Mouse (Mus musculus) hematopoietic stem cell, adult 5-6 weeks (primary cell): ENCODE results near the gene Cyp4v3. TPM values are rescaled to one million over a fixed set of nuclear protein-coding genes. Genes with fewer than 3 reads are reported as not detected.

Source experiments
- ATAC-seq, 2 experiments: fragments of 125-278 bp in 1 of 2; replicated peaks in 1 of 2; 2 replicates each; pipeline ENCODE4 v1.8.0; 2016 to 2017; ENCODE audit warnings: inconsistent platforms in 2 of 2, mild to moderate bottlenecking in 2 of 2, moderate number of reproducible peaks in 2 of 2, low read depth in 1 of 2, moderate TSS enrichment in 1 of 2; ENCODE audit not compliant: low FRiP score in 2 of 2, poor library complexity in 2 of 2, severe bottlenecking in 2 of 2, insufficient read depth in 1 of 2, low TSS enrichment in 1 of 2
- total RNA-seq: library from RNA; stranded (forward); fragments of 172-1452, 232-1000 nt; gene quantifications from 2 replicates; pipeline ENCODE4 v1.2.3, GENCODE M21; 2017

Cyp4v3 gene
- total RNA-seq, 1 experiment from 2014 or later, result 26.6 TPM

DNA sequence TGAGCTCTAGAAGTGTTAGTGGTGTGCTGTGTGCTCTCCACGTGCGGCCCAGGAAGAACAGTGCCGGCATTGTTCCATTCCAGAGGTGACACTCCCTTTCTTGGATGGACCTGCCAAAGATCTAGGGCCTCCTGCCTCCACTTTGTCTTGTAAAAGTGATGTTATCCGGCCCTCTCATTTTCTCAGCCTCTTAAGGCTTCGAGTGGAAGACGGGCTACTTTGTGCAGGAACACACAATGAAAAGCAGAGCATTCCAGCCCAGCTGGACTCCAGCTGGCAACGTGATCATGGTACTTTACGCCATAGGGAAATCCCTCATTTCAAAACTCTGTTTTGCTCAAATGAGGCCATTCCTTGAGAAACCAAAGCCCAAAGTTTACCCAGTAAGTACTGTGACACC lies 66.0 kb downstream of the Cyp4v3 start:
- no peak for ATAC-seq

DNA sequence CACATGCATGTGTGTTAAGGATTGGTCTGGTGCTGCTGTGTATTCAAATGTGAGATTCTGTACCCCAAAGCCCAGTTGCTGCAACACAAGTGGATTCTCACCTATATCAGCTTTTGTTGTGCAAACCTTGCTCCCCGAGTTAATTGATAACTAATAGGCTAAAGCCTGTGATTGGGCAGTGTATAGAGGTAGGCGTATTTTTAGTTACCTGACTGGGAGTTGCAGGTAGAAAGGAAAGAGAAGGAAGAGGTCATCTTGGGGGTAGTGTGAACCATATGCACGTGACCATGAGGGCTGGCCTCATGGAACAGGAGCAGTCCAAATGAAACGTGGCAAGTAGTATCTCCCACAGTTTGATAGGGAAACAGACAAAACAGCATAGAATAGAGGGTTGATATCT lies 68.1 kb downstream of the Cyp4v3 start:
- no peak for ATAC-seq

- ATAC-seq, result no peak
Observed at GRCm38 (mm10) chr8:45262851-45263250, 70.2 kb downstream of the Cyp4v3 start.

- ATAC-seq, result no peak
Observed at GRCm38 (mm10) chr8:45261920-45262319, 71.1 kb downstream of the Cyp4v3 start, which contains the start of gene F11. Gene F11, minus strand, starts transcription at chr8:45262031.

GRCm38 (mm10) chr8:45258421-45258820 lies 74.6 kb downstream of the Cyp4v3 start:
- ATAC-seq, result no peak

DNA sequence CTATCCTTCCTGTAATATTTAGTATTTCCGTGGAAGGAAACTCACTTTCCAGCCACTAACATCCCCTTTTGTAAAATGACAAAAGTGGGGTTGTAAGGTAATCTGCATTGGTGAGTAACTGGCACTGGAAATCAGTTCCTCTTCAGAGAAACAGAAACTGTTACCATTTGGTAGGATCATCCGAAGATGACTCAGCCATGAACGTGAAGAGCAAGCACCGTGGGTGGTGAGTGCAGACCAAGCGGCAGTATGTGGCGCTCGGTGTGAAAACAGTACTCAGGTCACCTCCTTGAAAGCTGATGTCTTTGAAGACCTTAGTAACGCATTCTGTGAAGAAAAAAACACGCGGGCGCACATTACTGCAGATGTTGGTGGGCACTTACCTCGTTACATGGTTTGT lies 78.0 kb downstream of the Cyp4v3 start:
- ATAC-seq, result no peak

Other genes with a start within 250 kb of the Cyp4v3 start
- gene F11, start 71.2 kb downstream of the Cyp4v3 start, total RNA-seq, result not detected in 2 replicates
- not detected in 2 replicates for gene Klkb1, start 38.4 kb downstream of the Cyp4v3 start, total RNA-seq
- not detected in 2 replicates for gene Gm45753, start 24.8 kb downstream of the Cyp4v3 start, total RNA-seq
- 0.31 TPM in 1 of 2 replicates, not detected in the other for gene Fam149a, start 49.1 kb upstream of the Cyp4v3 start, total RNA-seq
- gene Tlr3, start 77.9 kb upstream of the Cyp4v3 start, total RNA-seq, result 2.1 and 7.0 TPM in 2 replicates
- 1.0 and 3.6 TPM in 2 replicates for gene Sorbs2, start 174.6 kb upstream of the Cyp4v3 start, total RNA-seq